Mouse (Mus musculus): ENCODE results near the gene Gm20441. TPM values are rescaled to one million over a fixed set of nuclear protein-coding genes. Genes with fewer than 3 reads are reported as not detected.
A peak's percentile ranks its signal among the peaks of the same experiment; 100 is the strongest.

Gene Gm20441
- polyA plus RNA-seq, 1 experiment, result not detected

DNA sequence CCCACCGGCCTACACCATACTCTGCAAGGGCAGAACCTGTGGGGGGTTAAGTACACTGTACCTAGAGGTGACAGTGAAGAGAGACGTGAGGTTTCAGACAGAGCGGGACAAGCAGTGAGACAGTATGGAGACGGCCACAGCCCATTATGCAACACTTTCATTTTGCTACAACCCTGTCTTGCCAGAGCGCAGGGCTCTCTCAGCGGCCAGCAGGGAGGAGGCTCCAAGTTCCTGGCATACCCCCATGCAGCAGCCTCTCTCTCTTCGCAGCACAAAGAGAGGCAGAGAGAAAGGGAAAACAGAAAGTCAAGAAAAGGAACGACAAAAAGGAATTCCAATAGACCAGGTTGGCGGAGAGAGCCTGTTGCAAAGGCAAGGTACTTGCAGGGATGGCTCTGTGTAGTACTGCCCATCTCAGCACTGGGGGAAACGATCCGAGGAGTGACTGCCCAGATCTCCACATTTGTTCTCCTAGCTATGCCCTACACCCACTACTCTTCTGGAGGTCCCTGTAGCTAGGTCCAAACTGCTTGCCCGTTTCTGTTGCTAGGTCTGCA lies 16.9 kb upstream of the Gm20441 start:
- no peak for DNase-seq
- Histone ChIP-seq H3K27ac (ENCODE audit: control insufficient read depth, insufficient read depth, low read length) (no peak overlapping the region), H3K4me1 (replicated peaks; ENCODE audit: control insufficient read depth, insufficient read depth, low read length) (peaks cover 13% of the 10 kb centered on the region), H3K4me3 (ENCODE audit: control insufficient read depth, insufficient read depth, low read length) (peak overlapping the region; percentile 44), H3K27me3 (ENCODE audit: control insufficient read depth, insufficient read depth, low read length) (no peaks in the 10 kb centered on the region), H3K36me3 (ENCODE audit: control insufficient read depth, insufficient read depth, low read length) (no peaks in the 10 kb centered on the region)
- no peak for TF ChIP-seq POLR2A (IDR thresholded peaks at IDR 0.05; ENCODE audit: control insufficient read depth, extremely low read depth, insufficient read depth, low read length, poor library complexity)
- no peak for TF ChIP-seq CTCF (IDR thresholded peaks at IDR 0.05; ENCODE audit: borderline replicate concordance, control insufficient read depth, extremely low read depth, insufficient read depth, low read length, poor library complexity)
- 2% methylated on average over 12 of the region's 12 CpGs for WGBS

DNA sequence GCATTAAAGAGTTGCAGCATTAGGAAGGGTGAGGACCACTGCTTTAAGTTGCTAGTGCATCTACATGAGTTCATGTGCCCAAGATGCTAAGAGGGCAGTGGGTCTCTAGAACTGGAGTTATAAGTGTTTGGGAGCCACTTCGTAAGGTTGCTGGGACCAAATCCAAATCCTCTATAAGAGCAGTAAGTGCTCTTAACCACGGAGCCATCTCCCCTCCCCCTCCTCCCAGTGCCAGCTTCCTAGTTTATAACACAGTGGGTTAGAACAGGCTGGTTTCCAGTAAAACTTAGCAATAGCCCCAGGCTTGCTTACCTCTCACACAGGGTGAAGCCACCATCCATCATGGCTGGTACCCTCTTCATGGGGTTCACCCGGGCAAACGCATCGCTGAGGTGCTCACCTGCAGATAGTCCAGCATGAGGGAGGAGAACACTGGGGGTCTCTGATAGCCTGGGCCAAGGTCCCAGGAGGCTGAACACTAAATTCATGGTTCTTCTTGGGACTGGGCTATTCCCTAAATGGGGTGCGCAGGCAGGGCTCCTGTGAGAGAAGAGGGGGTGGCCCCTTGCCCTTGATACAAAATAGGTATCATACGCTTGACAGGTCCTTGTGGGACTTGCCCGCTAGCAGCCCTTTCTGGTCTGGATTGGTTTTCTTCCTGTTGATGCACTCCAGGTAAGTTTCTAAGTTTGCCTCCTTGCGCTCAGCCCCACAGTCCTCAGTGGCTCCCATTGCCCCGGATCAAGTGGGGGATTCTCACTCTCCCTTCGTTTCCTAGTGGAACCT lies 16.2 kb upstream of the Gm20441 start:
- no peak for DNase-seq
- TF ChIP-seq CTCF (IDR thresholded peaks at IDR 0.05; ENCODE audit: borderline replicate concordance, control insufficient read depth, extremely low read depth, insufficient read depth, low read length, poor library complexity) (no peak), POLR2A (IDR thresholded peaks at IDR 0.05; ENCODE audit: control insufficient read depth, extremely low read depth, insufficient read depth, low read length, poor library complexity) (no peak)
- Histone ChIP-seq H3K27me3 (ENCODE audit: control insufficient read depth, insufficient read depth, low read length) (no peaks in the 10 kb centered on the region), H3K36me3 (ENCODE audit: control insufficient read depth, insufficient read depth, low read length) (no peaks in the 10 kb centered on the region), H3K4me3 (ENCODE audit: control insufficient read depth, insufficient read depth, low read length) (no peak overlapping the region), H3K27ac (ENCODE audit: control insufficient read depth, insufficient read depth, low read length) (no peak overlapping the region), H3K4me1 (replicated peaks; ENCODE audit: control insufficient read depth, insufficient read depth, low read length) (peaks cover 13% of the 10 kb centered on the region)
- 59% methylated on average over 11 of the region's 11 CpGs for WGBS

DNA sequence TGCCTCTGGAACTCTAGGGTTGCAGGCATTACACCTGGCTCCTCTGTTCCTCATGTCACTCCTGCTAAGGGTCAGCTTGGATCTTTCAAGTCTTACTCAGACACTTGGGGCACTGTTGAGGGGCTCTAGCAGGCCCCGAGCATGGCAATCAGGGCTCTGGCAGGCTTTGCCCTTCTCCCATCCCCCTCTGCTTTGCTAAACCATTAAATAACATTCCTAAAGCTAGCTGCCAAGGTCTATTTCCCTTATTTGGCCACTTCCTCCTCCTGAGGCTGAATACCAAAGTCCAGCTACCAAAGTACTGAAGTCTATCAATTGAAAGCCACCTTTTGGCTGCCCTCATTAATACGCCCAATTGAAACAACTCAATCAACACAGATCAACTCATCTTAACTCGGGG lies 14.1 kb upstream of the Gm20441 start:
- Histone ChIP-seq H3K27ac (ENCODE audit: control insufficient read depth, insufficient read depth, low read length) (no peak overlapping the region), H3K4me1 (replicated peaks; ENCODE audit: control insufficient read depth, insufficient read depth, low read length) (peaks cover 13% of the 10 kb centered on the region), H3K36me3 (ENCODE audit: control insufficient read depth, insufficient read depth, low read length) (no peaks in the 10 kb centered on the region), H3K4me3 (ENCODE audit: control insufficient read depth, insufficient read depth, low read length) (no peak overlapping the region), H3K27me3 (ENCODE audit: control insufficient read depth, insufficient read depth, low read length) (no peaks in the 10 kb centered on the region)
- TF ChIP-seq CTCF (IDR thresholded peaks at IDR 0.05; ENCODE audit: borderline replicate concordance, control insufficient read depth, extremely low read depth, insufficient read depth, low read length, poor library complexity) (no peak), POLR2A (IDR thresholded peaks at IDR 0.05; ENCODE audit: control insufficient read depth, extremely low read depth, insufficient read depth, low read length, poor library complexity) (no peak)
- DNase-seq, result no peak
- WGBS, result 68% methylated on average over 3 of the region's 3 CpGs

DNA sequence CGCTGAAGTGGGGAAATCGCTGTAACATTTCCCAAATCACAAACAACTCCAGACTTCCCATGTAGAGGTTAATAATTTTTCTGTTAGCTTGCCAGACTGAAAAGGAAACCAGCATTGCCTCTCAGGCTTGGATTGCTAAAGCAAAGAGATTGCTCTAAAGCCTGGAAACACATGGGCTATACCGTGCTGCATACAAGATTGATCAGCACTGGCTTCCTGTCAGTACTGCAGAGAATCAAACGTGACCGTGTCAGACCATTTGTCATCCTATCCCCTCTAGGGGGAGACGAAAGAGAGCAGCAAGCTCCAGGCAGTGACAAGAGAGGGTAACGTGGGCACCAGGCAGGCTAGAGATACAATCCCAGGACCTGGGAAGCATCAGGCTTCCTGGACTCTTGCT lies 10.0 kb upstream of the Gm20441 start:
- Histone ChIP-seq H3K27me3 (ENCODE audit: control insufficient read depth, insufficient read depth, low read length) (no peaks in the 10 kb centered on the region), H3K36me3 (ENCODE audit: control insufficient read depth, insufficient read depth, low read length) (no peaks in the 10 kb centered on the region), H3K27ac (ENCODE audit: control insufficient read depth, insufficient read depth, low read length) (no peak overlapping the region), H3K4me3 (ENCODE audit: control insufficient read depth, insufficient read depth, low read length) (no peak overlapping the region), H3K4me1 (replicated peaks; ENCODE audit: control insufficient read depth, insufficient read depth, low read length) (no peaks in the 10 kb centered on the region)
- peak; percentile 28 for DNase-seq
- WGBS, result 20% methylated on average over 7 of the region's 7 CpGs
- no peak for TF ChIP-seq CTCF (IDR thresholded peaks at IDR 0.05; ENCODE audit: borderline replicate concordance, control insufficient read depth, extremely low read depth, insufficient read depth, low read length, poor library complexity)
- no peak for TF ChIP-seq POLR2A (IDR thresholded peaks at IDR 0.05; ENCODE audit: control insufficient read depth, extremely low read depth, insufficient read depth, low read length, poor library complexity)

DNA sequence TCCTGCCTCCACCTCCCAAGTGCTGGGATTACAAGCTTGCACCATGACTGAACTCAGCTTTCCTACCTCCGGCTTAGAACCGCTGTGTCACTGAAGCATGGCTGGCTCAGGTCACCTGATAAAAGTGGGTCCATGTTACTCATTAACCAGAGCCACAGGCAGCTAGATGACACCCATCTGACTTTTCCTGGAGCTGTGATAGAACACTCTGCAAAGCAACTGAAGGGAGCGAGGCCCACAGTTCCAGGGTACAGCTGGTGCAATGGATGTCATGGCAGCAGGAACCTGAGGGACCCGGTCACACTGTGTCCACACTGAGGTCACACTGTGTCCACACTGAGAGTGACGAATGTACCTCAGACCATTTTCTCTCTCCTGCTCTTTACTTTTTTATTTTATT lies 9.1 kb upstream of the Gm20441 start:
- no peaks in the 10 kb centered on the region for H3K4me1 ChIP-seq (replicated peaks; ENCODE audit: control insufficient read depth, insufficient read depth, low read length)
- H3K27me3 ChIP-seq (ENCODE audit: control insufficient read depth, insufficient read depth, low read length), result no peaks in the 10 kb centered on the region
- H3K4me3 ChIP-seq (ENCODE audit: control insufficient read depth, insufficient read depth, low read length), result no peak overlapping the region
- no peak for TF ChIP-seq POLR2A (IDR thresholded peaks at IDR 0.05; ENCODE audit: control insufficient read depth, extremely low read depth, insufficient read depth, low read length, poor library complexity)
- no peak for TF ChIP-seq CTCF (IDR thresholded peaks at IDR 0.05; ENCODE audit: borderline replicate concordance, control insufficient read depth, extremely low read depth, insufficient read depth, low read length, poor library complexity)
- H3K27ac ChIP-seq (ENCODE audit: control insufficient read depth, insufficient read depth, low read length), result no peak overlapping the region
- no peak for DNase-seq
- 94% methylated on average over 5 of the region's 5 CpGs for WGBS
- no peaks in the 10 kb centered on the region for H3K36me3 ChIP-seq (ENCODE audit: control insufficient read depth, insufficient read depth, low read length)

DNA sequence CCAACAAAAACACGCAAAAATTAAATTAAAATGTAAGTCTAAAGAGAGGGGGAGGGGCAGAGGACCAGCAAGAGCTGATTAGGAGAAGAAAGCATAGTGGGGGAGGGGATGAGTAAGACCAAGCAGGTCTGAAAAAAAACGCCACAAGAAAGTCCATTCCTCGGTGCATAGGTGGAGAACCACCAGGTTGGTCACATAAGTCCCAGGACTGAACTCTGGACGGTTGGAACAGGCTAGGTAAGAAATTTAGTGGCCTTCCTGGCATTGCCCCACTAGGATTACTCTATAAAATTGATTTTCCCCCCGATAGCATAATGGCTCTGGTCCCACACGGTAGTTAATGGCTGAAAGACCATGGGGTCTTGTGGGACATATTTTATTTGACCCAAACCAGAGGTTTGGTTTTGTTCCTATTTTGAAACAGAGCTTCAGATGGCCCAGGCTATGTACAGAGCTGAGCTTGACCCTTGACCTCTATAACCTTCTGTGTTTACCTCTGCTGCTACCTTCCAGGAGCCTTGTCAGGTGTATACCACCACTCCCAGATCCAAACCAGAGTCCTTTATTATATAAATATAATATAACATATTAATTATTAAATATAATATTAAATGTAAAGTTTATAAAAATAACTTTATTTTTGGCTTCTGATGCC lies 8.5 kb upstream of the Gm20441 start:
- Histone ChIP-seq H3K27ac (ENCODE audit: control insufficient read depth, insufficient read depth, low read length) (no peak overlapping the region), H3K36me3 (ENCODE audit: control insufficient read depth, insufficient read depth, low read length) (no peaks in the 10 kb centered on the region), H3K4me1 (replicated peaks; ENCODE audit: control insufficient read depth, insufficient read depth, low read length) (no peaks in the 10 kb centered on the region), H3K4me3 (ENCODE audit: control insufficient read depth, insufficient read depth, low read length) (no peak overlapping the region), H3K27me3 (ENCODE audit: control insufficient read depth, insufficient read depth, low read length) (no peaks in the 10 kb centered on the region)
- TF ChIP-seq CTCF (IDR thresholded peaks at IDR 0.05; ENCODE audit: borderline replicate concordance, control insufficient read depth, extremely low read depth, insufficient read depth, low read length, poor library complexity) (no peak), POLR2A (IDR thresholded peaks at IDR 0.05; ENCODE audit: control insufficient read depth, extremely low read depth, insufficient read depth, low read length, poor library complexity) (no peak)
- no peak for DNase-seq
- 89% methylated on average over 6 of the region's 6 CpGs for WGBS

All from thymus, adult 2 months (tissue).